In the genomic region with DNA sequence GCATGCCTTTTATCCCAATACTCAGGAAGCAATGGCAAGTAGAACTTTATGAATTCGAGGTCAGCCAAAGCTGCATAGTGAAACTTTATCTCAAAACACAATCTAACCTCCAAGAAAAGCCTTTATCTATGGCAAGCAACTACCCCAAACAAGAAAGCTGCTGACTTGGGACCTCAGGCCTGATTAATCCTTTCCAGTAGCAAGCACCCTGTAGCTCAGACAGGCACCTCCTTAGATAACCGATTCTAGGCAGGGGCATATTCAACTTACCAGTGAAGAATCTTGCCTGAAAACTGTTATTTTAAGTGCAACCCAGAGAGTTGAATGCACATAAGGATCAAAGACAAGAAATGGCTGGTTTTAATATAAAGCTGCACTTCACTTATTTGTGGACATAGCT, we compare ENCODE assay signal across 21 mouse cellular contexts.
"Had no signal": no experiment of that assay in that cellular context is flagged by ENCODE, and none has a peak within 500 bp of the region (broad histone marks: within the 10 kb centered on the region; RNA-seq: fewer than 3 reads in every experiment).

No protein-coding gene starts in this region.

- ATAC-seq: lung, postnatal 0 days had no signal

- H3K4me1 ChIP-seq: kidney, embryonic 15.5 days; limb, embryonic 12.5 days; limb, embryonic 15.5 days; neural tube, embryonic 12.5 days; neural tube, embryonic 15.5 days; stomach, embryonic 15.5 days had no signal

- H3K4me3 ChIP-seq: kidney, embryonic 15.5 days; limb, embryonic 12.5 days; limb, embryonic 15.5 days; megakaryocyte, embryonic 14.5 days; neural tube, embryonic 12.5 days; neural tube, embryonic 15.5 days; stomach, embryonic 15.5 days had no signal

- H3K27me3 ChIP-seq: kidney, embryonic 15.5 days; limb, embryonic 12.5 days; limb, embryonic 15.5 days; megakaryocyte, embryonic 14.5 days; neural tube, embryonic 12.5 days; neural tube, embryonic 15.5 days; stomach, embryonic 15.5 days had no signal

- H3K27ac ChIP-seq: kidney, embryonic 15.5 days; limb, embryonic 12.5 days; limb, embryonic 15.5 days; macrophage; neural tube, embryonic 12.5 days; neural tube, embryonic 15.5 days; stomach, embryonic 15.5 days had no signal

- H3K4me2 ChIP-seq: kidney, embryonic 15.5 days; limb, embryonic 12.5 days; limb, embryonic 15.5 days; lung, embryonic 14.5 days; midbrain, embryonic 11.5 days; neural tube, embryonic 12.5 days; neural tube, embryonic 15.5 days; stomach, embryonic 15.5 days had no signal

- H3K9me3 ChIP-seq: kidney, embryonic 15.5 days; limb, embryonic 12.5 days; limb, embryonic 15.5 days; megakaryocyte, embryonic 14.5 days; neural tube, embryonic 12.5 days; neural tube, embryonic 15.5 days; stomach, embryonic 15.5 days had no signal

- H3K9ac ChIP-seq: kidney, embryonic 15.5 days; limb, embryonic 12.5 days; limb, embryonic 15.5 days; lung, embryonic 14.5 days; neural tube, embryonic 12.5 days; neural tube, embryonic 15.5 days; stomach, embryonic 15.5 days had no signal

- DNase-seq: kidney, adult 11 months; kidney, adult 8-10 months; kidney, postnatal 14 days; kidney, postnatal 4 days; left cerebral cortex, postnatal 4 days; lung, embryonic 14.5 days; midbrain, embryonic 14.5 days; right cerebral cortex, adult 18-20 months; right cerebral cortex, postnatal 25 days; spleen, adult 18-20 months; thymus, postnatal 25 days had no signal
